Mouse (Mus musculus) ES-Bruce4 (cell line): Measurements from ENCODE around the gene Fbxl17.

Experiments used
- CTCF ChIP-seq: IDR thresholded peaks from one replicate; pipeline ENCODE4 v1.8.1; 2011; ENCODE audit warnings: low read depth, low read length
- EP300 ChIP-seq: IDR thresholded peaks from 2 replicates; pipeline ENCODE4 v1.6.1; 2011; ENCODE audit warnings: low read depth, low read length; ENCODE audit not compliant: insufficient read depth
- POLR2A ChIP-seq: IDR thresholded peaks from one replicate; pipeline ENCODE4 v1.8.1; 2011; ENCODE audit warnings: low read length; ENCODE audit not compliant: insufficient read depth

DNA sequence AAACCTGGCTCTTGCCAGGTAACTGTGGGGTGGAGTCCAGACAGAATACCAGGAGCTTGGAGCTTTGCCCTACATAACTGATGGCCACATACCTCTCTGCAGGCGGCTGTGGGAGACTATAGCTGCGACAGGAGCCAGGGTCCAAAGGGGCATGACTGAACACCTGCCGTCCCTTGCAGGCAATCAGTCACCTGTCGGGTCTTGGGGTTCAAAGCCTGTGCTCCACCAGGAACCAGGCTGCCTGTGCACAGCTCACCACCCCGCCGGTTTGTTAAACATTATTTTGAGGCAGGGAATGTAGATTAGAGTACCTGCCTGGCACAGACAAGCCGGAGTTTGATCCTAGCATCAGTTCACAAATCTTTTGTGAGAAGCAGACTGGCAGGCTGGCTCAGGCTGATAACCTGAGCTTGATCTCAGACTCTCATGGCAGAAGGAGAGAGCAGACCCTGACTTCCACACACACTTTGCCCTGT, 253.6 kb downstream of the Fbxl17 start:
- TF ChIP-seq EP300, result no peak
- no peak for TF ChIP-seq CTCF
- TF ChIP-seq POLR2A, result no peak
